16 mouse cellular contexts compared by ENCODE assay signal in genomic region chr17:8686356-8686755, GRCm38 (mm10).
A peak's percentile ranks its signal among the peaks of the same experiment; 100 is the strongest.
DNase-seq lines count a peak whose midpoint lies in the region; TF ChIP-seq lines count a peak whose summit lies in the region.
"Had no signal": no experiment of that assay in that cellular context is flagged by ENCODE, and none has a peak within 500 bp of the region (broad histone marks: within the 10 kb centered on the region; RNA-seq: fewer than 3 reads in every experiment).

No protein-coding gene starts in this region.

- H3K4me1 ChIP-seq in cerebellum, adult 2 months (ENCODE audit: control insufficient read depth, insufficient read depth, low read length) = peaks cover 45% of the 10 kb centered on the region
- H3K4me1 ChIP-seq: embryonic facial prominence, embryonic 13.5 days; heart, embryonic 13.5 days; hindbrain, embryonic 12.5 days had no signal

- no peak overlapping the region for H3K27ac ChIP-seq in cerebellum, adult 2 months (ENCODE audit: insufficient read depth, low read length)
- H3K27ac ChIP-seq: embryonic facial prominence, embryonic 13.5 days; gastrocnemius, adult 2 months; heart, embryonic 13.5 days; hindbrain, embryonic 12.5 days had no signal

- TF ChIP-seq CTCF in cerebellum, adult 2 months (IDR thresholded peaks at IDR 0.05; ENCODE audit: borderline replicate concordance, insufficient read depth, low read depth, low read length) = no peak

- WGBS in cerebellum, adult 2 months = 7% methylated on average over 7 of the region's 7 CpGs

- no peaks in the 10 kb centered on the region for H3K27me3 ChIP-seq in cerebellum, adult 2 months (ENCODE audit: control insufficient read depth, insufficient read depth, low read length)
- H3K27me3 ChIP-seq: embryonic facial prominence, embryonic 13.5 days; heart, embryonic 13.5 days; hindbrain, embryonic 12.5 days had no signal

- DNase-seq in heart, adult 11 months = peak; percentile 87
- DNase-seq in heart, postnatal 36 days = no peak
- DNase-seq in cerebellum, adult 2 months = peak; percentile 64 to 71
- DNase-seq in cerebellum, adult 9-11 months = peak; percentile 58
- peak; percentile 31 to 50 for DNase-seq in cerebellum, postnatal 36 days
- DNase-seq in lung, postnatal 10 days = no peak
- no peak for DNase-seq in MN1 (ENCODE audit: low spot score)
- DNase-seq: adrenal gland, postnatal 10 days; gastrocnemius, adult 2 months; gastrocnemius, postnatal 25 days; heart, postnatal 4 days; kidney, adult 11 months; kidney, adult 9 months had no signal

- intact Hi-C loops in heart, postnatal 36 days (cut with DNase I) = no loop called here

- TF ChIP-seq POLR2A in cerebellum, adult 2 months (IDR thresholded peaks at IDR 0.05; ENCODE audit: borderline replicate concordance, insufficient read depth, low read length) = no peak

- no peak overlapping the region for H3K4me3 ChIP-seq in cerebellum, adult 2 months (replicated peaks; ENCODE audit: insufficient read depth, low read depth, low read length)
- H3K4me3 ChIP-seq: embryonic facial prominence, embryonic 13.5 days; gastrocnemius, adult 2 months; heart, embryonic 13.5 days; hindbrain, embryonic 12.5 days had no signal

Comparison
In these comparisons a context has a peak if more than half of its experiments do, and no peak if none do; other contexts are left out.
1. DNase-seq: peak in heart, adult 11 months (single experiment), cerebellum, adult 2 months (2 of 2), cerebellum, adult 9-11 months (single experiment) and cerebellum, postnatal 36 days (2 of 2); none in heart, postnatal 36 days (0 of 2), lung, postnatal 10 days (single experiment) and MN1 (single experiment).